Mouse (Mus musculus) gastrocnemius, adult 2 months (tissue): ENCODE measurements around the gene Lhx2. TPM values are rescaled to one million over a fixed set of nuclear protein-coding genes. Genes with fewer than 3 reads are reported as not detected.

Experiments
- DNase-seq: peaks from one replicate; pipeline ENCODE4 v3.0.0; 2022
- H3K27ac ChIP-seq: fragments of 200-600 bp; 2 replicates; pipeline ENCODE4 v1.8.1; 2022; ENCODE audit warnings: mild to moderate bottlenecking
- H3K4me3 ChIP-seq: fragments of 200-600 bp; 2 replicates; pipeline ENCODE4 v1.8.1; 2022; ENCODE audit warnings: mild to moderate bottlenecking, moderate library complexity
- CTCF ChIP-seq: fragments of 200-600 bp; IDR thresholded peaks from 2 replicates; pipeline ENCODE4 v1.8.1; 2022; ENCODE audit warnings: antibody characterized with exemption, mild to moderate bottlenecking, moderate library complexity
- intact Hi-C: fragments of 180-260 bp; cut with DNase I; formaldehyde crosslinking; loops from one replicate; pipeline ENCODE4 v1.15.1; 2025
- long read RNA-seq, 2 experiments: library from polyadenylated mRNA; stranded (forward); transcript quantifications; one replicate each; pipeline ENCODE4 v2.0.0; 2021
- total RNA-seq, 2 experiments: library from RNA; stranded (reverse); gene quantifications; 2 replicates each; pipeline ENCODE4 v1.2.3; 2021

Lhx2 gene
- total RNA-seq = under 1 TPM; 0.13 to 0.22 TPM
- long read RNA-seq, experiment 1 = 0 reads
- long read RNA-seq, experiment 2, partial matches to known transcripts = 0 of 2 reads
- long read RNA-seq, experiment 2, other reads (novel, unspliced or antisense) = 0 of 2 reads

DNA sequence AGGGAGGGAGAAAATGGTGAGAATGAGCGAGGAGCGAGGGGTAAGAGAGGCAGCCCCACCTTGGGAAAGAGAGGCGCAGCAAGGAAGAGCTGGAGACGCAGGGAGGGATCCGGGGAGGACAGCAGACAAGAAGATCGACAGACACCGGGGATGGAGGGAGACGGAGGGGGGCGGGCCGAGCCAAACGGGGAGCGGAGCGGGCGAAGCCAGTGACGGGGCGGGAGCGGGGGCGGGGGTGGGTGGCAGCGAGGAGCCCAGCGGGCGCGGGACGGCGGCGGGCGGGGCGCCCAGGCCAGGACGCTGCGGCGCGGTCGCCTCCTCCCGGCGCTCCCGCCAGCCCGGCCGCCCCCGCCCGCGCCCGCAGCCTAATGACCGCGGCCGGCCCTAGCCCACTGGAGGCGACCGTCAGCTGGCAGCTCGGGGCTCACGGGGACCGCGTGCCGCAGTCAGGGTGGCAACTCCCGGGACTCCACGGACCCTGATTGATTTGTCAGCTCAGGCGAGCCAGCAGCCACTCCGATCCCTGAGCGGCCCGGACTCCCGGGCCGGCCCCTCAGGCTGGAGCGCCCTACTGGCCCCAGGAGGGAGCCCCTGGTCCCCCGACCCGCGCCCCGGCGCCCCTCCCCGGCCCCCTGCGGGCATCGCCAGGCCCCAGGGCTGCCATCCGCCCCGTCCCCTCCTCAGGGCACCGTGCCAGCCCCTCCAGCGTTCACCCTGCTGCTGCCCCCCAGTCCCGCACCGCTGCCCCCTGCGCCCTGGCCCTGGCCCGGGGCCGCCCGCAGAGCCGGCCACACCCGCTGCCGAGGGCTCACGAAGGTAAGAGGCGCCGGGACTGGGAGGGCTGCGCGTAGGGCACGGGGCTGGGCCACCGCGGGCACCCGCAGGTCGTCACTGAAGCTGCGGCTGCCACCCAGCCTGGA, at the start of gene Lhx2:
TSS of gene Lhx2 (plus strand) at position 292 of the 920 bp plus-strand sequence.
- intact Hi-C loops = no loop called here

DNA sequence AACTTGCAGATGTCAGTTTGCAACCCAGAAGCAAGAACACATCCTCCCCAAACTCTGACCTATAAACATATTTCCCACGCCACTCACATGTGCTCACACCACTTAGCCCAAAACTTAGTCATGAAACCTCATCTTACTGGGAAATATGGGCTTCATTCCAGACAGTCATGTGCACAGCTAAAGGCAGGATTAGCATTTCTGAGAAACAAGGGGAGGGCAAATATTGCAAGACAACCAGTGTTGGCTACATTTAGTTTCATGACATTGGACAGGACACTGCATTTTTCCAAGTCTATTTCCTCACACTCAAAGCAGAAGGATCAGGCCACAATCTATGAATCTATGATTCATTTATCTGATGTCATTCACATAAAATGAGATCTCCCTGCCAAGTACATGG, 47.6 kb upstream of the Lhx2 start:
- Histone ChIP-seq H3K27ac (no peak overlapping the region), H3K4me3 (no peak overlapping the region)
- no peak for TF ChIP-seq CTCF
- no peak for DNase-seq
- intact Hi-C loops = no loop called here

More for the DNA sequence above, at the start of gene Lhx2:
- Histone ChIP-seq H3K4me3 (peak within 1 kb of the TSS; percentile 74), H3K27ac (no peak within 1 kb of the TSS)
- no peak for TF ChIP-seq CTCF
- DNase-seq = peak; percentile 48

GRCm38 (mm10) chr2:38295939-38296338, 43.1 kb upstream of the Lhx2 start:
- intact Hi-C loops = no loop called here
- no peak overlapping the region for H3K27ac ChIP-seq
- TF ChIP-seq CTCF = no peak
- no peak overlapping the region for H3K4me3 ChIP-seq
- no peak for DNase-seq

DNA sequence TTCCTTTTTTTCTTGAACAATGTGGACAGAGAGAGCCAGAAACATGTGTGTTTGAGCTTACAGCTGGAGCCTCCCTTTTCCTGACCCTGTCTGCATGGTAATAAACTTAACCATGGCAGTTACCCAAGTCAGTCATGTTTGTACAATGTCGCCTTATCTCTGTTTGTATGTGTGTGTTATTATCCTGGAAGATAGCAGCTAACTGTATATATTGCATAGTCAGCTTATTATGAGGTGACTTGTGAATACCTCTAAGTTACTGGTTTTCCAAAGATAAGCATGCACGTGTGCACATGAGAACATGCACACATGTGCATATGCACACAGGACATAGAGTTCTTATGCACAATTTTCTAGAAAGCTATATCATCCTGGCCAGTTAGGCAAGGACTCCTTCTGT, 38.1 kb upstream of the Lhx2 start:
- no peak for TF ChIP-seq CTCF
- no peak for DNase-seq
- H3K27ac ChIP-seq = no peak overlapping the region
- intact Hi-C loops = no loop called here
- no peak overlapping the region for H3K4me3 ChIP-seq

DNA sequence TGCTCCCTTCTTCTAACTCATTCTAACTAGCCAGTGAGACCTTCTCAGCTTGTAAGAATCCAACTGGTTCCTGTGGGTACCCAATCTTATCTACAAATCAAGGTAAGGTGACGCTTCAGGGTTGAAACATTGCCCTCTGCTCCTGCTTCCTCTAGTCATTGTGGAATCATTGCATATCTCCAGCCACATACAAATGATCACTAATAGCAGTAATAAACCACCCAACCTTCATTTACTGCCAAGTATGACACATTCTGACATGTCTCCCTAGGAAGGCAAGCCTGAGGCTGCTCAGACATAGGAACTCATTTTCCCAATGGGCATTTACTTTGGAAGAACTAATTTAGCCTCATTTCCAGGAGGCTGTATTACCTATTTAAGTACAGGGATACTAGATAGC, 33.9 kb upstream of the Lhx2 start:
- no peak for TF ChIP-seq CTCF
- no peak overlapping the region for H3K27ac ChIP-seq
- no peak overlapping the region for H3K4me3 ChIP-seq
- DNase-seq = no peak
- intact Hi-C loops = no loop called here

DNA sequence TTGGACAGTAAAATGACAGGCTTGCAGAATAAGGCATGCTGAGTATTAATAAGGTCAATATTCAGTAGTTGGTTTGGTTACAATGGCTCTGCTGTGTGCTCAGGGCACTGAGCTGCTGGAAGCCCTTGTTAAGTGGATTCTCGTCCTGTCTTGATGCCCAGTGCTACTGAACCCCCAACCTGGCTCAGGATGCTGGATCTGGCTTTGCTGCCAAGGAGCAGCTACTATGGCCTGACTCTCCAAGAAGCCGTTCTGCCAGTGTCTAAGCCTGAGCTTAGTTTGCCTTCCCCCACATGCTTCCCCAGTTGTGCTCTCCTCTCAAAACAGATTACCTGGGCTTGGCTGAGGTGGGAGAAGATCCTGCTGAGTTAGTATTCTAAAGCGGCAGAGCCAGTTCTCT, 26.2 kb upstream of the Lhx2 start:
- intact Hi-C loops = no loop called here
- Histone ChIP-seq H3K4me3 (no peak overlapping the region), H3K27ac (no peak overlapping the region)
- no peak for DNase-seq
- TF ChIP-seq CTCF = no peak

- no peak for DNase-seq
- H3K27ac ChIP-seq = no peak overlapping the region
- intact Hi-C loops = no loop called here
- TF ChIP-seq CTCF = no peak
- H3K4me3 ChIP-seq = no peak overlapping the region
Observed at GRCm38 (mm10) chr2:38313399-38313798, 25.7 kb upstream of the Lhx2 start.

- Histone ChIP-seq H3K27ac (no peak overlapping the region), H3K4me3 (no peak overlapping the region)
- DNase-seq = no peak
- intact Hi-C loops = no loop called here
- TF ChIP-seq CTCF = no peak
Observed at GRCm38 (mm10) chr2:38319086-38319485, 20.0 kb upstream of the Lhx2 start.

DNA sequence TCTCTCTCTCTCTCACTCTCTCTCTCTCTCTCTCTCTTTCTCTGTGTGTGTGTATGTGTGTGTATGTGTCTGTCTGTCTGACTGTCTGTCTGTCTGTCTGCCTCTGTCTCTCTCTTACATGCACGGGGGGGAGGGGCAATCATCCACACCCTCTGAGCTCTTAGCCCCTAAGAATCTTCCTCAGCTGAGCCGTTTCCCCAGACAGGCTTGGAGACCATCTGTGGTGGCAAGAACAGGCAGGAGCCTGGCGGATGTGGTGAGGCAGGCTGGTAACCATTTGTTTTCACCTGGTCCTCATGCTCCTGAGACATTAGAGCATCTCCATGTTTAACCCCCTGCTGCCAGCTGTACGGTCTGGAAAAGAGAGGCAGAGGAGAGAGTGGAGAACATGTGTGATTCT, 18.2 kb upstream of the Lhx2 start:
- no peak overlapping the region for H3K27ac ChIP-seq
- TF ChIP-seq CTCF = no peak
- H3K4me3 ChIP-seq = no peak overlapping the region
- intact Hi-C loops = no loop called here
- no peak for DNase-seq

- intact Hi-C loops = no loop called here
- TF ChIP-seq CTCF = no peak
- H3K4me3 ChIP-seq = no peak overlapping the region
- no peak overlapping the region for H3K27ac ChIP-seq
- DNase-seq = no peak
Observed at GRCm38 (mm10) chr2:38323380-38323779, 15.7 kb upstream of the Lhx2 start.

DNA sequence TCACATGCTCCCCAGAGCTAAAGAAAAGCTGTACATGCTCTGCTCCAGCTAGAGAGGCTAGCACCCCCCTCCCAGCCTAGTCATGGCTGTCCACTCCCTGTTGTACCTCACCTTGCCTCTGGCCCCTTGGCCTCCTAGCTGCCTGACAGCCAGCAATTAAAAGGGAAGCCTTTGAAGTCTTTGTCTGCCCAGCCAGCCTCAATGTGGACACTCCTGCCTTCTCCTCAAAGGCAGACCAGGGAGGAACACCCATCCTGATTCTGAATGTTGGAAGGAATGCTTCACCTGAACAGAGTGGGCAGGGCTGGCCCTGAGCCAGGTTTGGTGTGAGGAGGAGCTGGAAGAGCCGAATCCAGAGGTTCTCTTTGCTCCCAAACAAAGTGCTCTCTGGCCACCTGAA, 12.4 kb upstream of the Lhx2 start:
- no peak for TF ChIP-seq CTCF
- intact Hi-C loops = no loop called here
- no peak for DNase-seq

DNA sequence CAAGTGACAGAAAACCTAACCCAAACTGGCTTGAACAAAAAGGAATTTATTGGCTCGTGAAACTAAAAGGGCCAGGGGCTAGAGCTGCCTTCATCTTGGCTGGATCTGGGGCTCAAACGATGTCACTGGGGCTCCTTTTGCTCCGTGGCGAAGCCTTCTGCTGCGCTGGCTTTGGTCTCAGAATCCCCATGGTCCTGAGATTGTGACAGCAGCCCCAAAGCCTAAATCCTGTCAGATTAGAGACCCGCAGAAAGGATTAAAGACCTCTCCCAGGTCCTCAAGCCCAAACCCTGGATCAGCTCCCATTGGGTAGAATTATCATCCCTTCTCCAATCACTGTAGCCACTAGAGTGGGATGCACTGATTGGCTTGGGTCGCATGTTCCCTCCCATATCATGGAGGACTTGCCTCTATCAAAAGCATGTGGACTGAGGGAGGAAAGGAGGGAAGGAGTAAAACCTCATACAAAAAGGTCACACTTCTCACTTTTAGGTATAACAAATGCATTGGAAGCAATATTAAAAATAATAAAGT, 5.4 kb upstream of the Lhx2 start:
- DNase-seq = no peak
- no peak for TF ChIP-seq CTCF
- intact Hi-C loops = no loop called here
- no peak overlapping the region for H3K4me3 ChIP-seq
- no peak overlapping the region for H3K27ac ChIP-seq

More for the DNA sequence above, 12.4 kb upstream of the Lhx2 start:
- Histone ChIP-seq H3K4me3 (no peak overlapping the region), H3K27ac (no peak overlapping the region)

- H3K4me3 ChIP-seq = no peak overlapping the region
Observed at GRCm38 (mm10) chr2:38336606-38337005, 2.5 kb upstream of the Lhx2 start.

More at GRCm38 (mm10) chr2:38336606-38337005, 2.5 kb upstream of the Lhx2 start:
- TF ChIP-seq CTCF = no peak
- no peak for DNase-seq
- no peak overlapping the region for H3K27ac ChIP-seq
- intact Hi-C loops = no loop called here
